Mouse (Mus musculus) G1E (cell line): ENCODE results near the gene Ehd4. TPM values are rescaled to one million over a fixed set of nuclear protein-coding genes. Genes with fewer than 3 reads are reported as not detected.

Experiments used
- ATAC-seq: 2 replicates; pipeline ENCODE4 v1.8.0; 2016; ENCODE audit warnings: mild to moderate bottlenecking; ENCODE audit not compliant: insufficient number of reproducible peaks, poor library complexity, low FRiP score, severe bottlenecking; ENCODE audit errors: extremely low read depth
- DNase-seq: peaks from one replicate; pipeline ENCODE4 v3.0.0; 2012; ENCODE audit warnings: low spot score
- H3K27me3 ChIP-seq: 2 replicates; pipeline ENCODE4 v1.6.1; 2012; ENCODE audit warnings: mild to moderate bottlenecking, low read length, inconsistent platforms; ENCODE audit not compliant: insufficient read depth
- H3K36me3 ChIP-seq: replicated peaks from 2 replicates; pipeline ENCODE3; 2012; ENCODE audit warnings: mild to moderate bottlenecking, inconsistent platforms
- H3K4me1 ChIP-seq: 2 replicates; pipeline ENCODE4 v1.6.1; 2012; ENCODE audit warnings: low read depth, low read length, inconsistent platforms, mixed read lengths; ENCODE audit not compliant: insufficient read depth
- H3K4me3 ChIP-seq: 2 replicates; pipeline ENCODE4 v1.5.1; 2012; ENCODE audit warnings: low read depth, mild to moderate bottlenecking, inconsistent platforms, low read length, moderate library complexity, mixed read lengths
- H3K9me3 ChIP-seq: replicated peaks from 2 replicates; pipeline ENCODE4 v1.6.1; 2012; ENCODE audit warnings: inconsistent platforms
- CTCF ChIP-seq: IDR thresholded peaks from 2 replicates; pipeline ENCODE4 v1.5.1; 2012; ENCODE audit warnings: low read depth, low read length, inconsistent platforms, mixed read lengths
- GATA1 ChIP-seq: IDR thresholded peaks from 2 replicates; pipeline ENCODE4 v1.6.1; 2012; ENCODE audit warnings: borderline replicate concordance, low read length, inconsistent platforms, mixed read lengths
- GATA2 ChIP-seq: IDR thresholded peaks from 2 replicates; pipeline ENCODE4 v1.6.1; 2012; ENCODE audit warnings: low read depth, low read length, inconsistent platforms, borderline replicate concordance
- POLR2AphosphoS5 ChIP-seq: IDR thresholded peaks from 2 replicates; pipeline ENCODE4 v1.6.1; 2012; ENCODE audit warnings: low read depth, low read length, inconsistent platforms; ENCODE audit not compliant: insufficient replicate concordance
- TAL1 ChIP-seq: conservative IDR thresholded peaks from 2 replicates; pipeline ENCODE4 v1.6.1; 2012; ENCODE audit warnings: low read depth, low read length, inconsistent platforms, mixed read lengths
- polyA plus RNA-seq: library from polyadenylated mRNA; stranded (reverse); fragments of >175 nt; gene quantifications from 2 replicates; pipeline ENCODE4 v1.2.3, GENCODE M21; 2012
- total RNA-seq, 2 experiments: library from RNA; stranded (forward) in 1 of 2; stranded (reverse) in 1 of 2; fragments of 200-1000 nt in 1 of 2; fragments of >200 nt in 1 of 2; fragmentation: Nextera tagmentation in 1 of 2; gene quantifications; 2 replicates each; pipeline ENCODE4 v1.2.3; 2014 to 2017

The Ehd4 gene
- total and polyA plus RNA-seq, 3 experiments, result 10.8 to 30.3 (median 11.0) TPM

DNA sequence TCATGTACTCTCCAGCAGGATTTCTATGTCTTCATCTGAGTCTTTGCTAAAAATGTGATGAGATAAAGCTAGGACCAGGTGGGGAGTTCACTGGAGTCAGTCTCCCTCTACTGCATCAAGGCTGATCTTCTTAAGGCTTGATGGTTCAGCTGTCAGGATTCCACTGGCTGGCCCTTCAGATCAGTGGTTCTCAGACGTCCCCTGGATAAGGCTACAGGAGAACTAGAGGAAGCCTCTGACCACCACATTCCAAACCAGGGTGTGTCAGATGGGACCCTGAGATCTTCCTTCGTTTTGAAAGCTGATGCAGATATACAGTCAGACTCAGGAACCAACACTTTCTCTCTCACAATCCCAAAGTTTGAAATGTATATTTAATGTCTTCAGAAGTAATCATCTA is 7.0 kb downstream of the Ehd4 start:
- ATAC-seq (no peak), DNase-seq (no peak)
- Histone ChIP-seq H3K4me1 (no peaks in the 10 kb centered on the region; the same call in 1 of the 2 replicates), H3K4me3 (no peak overlapping the region), H3K9me3 (no peaks in the 10 kb centered on the region), H3K36me3 (peaks cover 40% of the 10 kb centered on the region), H3K27me3 (no peaks in the 10 kb centered on the region)
- TF ChIP-seq POLR2AphosphoS5 (no peak), GATA2 (no peak), GATA1 (no peak), CTCF (no peak), TAL1 (no peak)

DNA sequence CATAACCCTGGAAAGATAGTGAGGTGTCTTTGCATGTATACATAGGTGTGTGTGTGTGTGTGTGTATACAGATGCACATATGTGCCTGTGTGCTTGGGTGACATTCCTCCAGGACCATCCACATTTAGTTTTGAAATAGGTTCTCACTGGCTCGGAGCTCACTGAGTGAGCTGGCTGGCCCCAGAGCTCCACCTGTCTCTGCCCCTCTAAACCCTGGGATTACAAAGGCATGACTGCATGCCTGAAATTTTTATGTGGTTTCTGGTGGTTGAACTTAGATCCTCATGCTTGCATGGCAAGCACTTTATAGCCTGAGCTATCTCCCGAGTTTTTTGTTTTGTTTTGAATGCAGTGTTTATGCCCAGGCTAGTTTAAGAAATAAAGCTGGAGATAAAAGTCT is 7.9 kb downstream of the Ehd4 start:
- no peak overlapping the region for H3K4me3 ChIP-seq
- no peaks in the 10 kb centered on the region for H3K27me3 ChIP-seq
- no peaks in the 10 kb centered on the region for H3K9me3 ChIP-seq
- ATAC-seq (no peak), DNase-seq (no peak)
- TF ChIP-seq GATA2 (no peak), POLR2AphosphoS5 (no peak), CTCF (no peak), GATA1 (no peak), TAL1 (no peak)
- no peaks in the 10 kb centered on the region for H3K4me1 ChIP-seq
- H3K36me3 ChIP-seq, result peaks cover 37% of the 10 kb centered on the region

- H3K4me1 ChIP-seq, result no peaks in the 10 kb centered on the region
- TF ChIP-seq GATA2 (no peak), GATA1 (no peak), POLR2AphosphoS5 (no peak), TAL1 (no peak), CTCF (no peak)
- no peak overlapping the region for H3K4me3 ChIP-seq
- H3K27me3 ChIP-seq, result no peaks in the 10 kb centered on the region
- H3K36me3 ChIP-seq, result peaks cover 34% of the 10 kb centered on the region
- no peak for DNase-seq
- no peaks in the 10 kb centered on the region for H3K9me3 ChIP-seq
- ATAC-seq, result no peak
These were observed 10.0 kb downstream of the Ehd4 start for GRCm38 (mm10) chr2:120144390-120144789.

DNA sequence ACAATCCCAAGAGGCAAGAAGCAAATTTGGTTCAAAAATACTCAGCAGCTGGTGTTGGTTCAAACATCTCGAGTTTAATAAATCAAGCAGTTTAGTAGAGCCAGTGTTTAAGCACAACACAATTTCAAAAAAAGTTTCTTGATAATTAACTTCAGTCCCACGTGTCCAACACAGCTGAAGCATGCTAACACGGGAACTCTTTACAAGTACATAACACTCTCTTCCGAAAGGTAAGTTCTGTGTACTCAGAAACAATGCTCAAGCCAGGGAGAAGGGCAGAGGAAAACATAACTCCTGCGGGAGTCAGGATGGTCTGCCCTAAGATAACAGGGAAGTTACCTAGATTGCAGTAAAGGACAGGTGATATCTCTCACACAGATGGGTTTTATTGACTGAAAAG is 12.1 kb downstream of the Ehd4 start:
- no peaks in the 10 kb centered on the region for H3K27me3 ChIP-seq
- DNase-seq, result no peak
- H3K9me3 ChIP-seq, result no peaks in the 10 kb centered on the region
- no peak for ATAC-seq
- peaks cover 30% of the 10 kb centered on the region for H3K36me3 ChIP-seq
- no peaks in the 10 kb centered on the region for H3K4me1 ChIP-seq
- TF ChIP-seq CTCF, result no peak
- TF ChIP-seq GATA1, result no peak
- no peak for TF ChIP-seq TAL1
- no peak for TF ChIP-seq POLR2AphosphoS5
- no peak for TF ChIP-seq GATA2
- H3K4me3 ChIP-seq, result no peak overlapping the region

DNA sequence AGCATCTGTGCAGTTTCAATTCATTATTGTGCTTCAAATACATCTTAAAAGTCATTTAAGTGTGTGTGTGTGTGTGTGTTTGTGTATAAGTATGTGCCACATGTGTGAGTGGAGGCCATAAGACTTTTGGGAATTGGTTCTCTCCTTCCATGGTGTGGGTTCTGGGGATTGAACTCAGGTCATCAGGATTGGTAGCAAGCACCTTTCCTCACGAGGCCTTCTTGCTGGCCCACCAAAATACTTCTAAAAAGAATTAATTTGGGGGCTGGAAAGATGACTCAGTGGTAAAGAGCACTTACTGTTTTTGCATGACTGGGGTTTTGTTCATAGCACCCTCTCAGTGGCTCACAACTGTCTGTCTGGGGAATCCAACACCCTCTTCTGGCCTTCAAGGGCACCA is 12.7 kb downstream of the Ehd4 start:
- DNase-seq (no peak), ATAC-seq (no peak)
- H3K9me3 ChIP-seq, result no peaks in the 10 kb centered on the region
- H3K36me3 ChIP-seq, result peaks cover 29% of the 10 kb centered on the region
- no peaks in the 10 kb centered on the region for H3K4me1 ChIP-seq
- no peak overlapping the region for H3K4me3 ChIP-seq
- no peaks in the 10 kb centered on the region for H3K27me3 ChIP-seq
- TF ChIP-seq GATA1 (no peak), GATA2 (no peak), TAL1 (no peak), CTCF (no peak), POLR2AphosphoS5 (no peak)

- Histone ChIP-seq H3K36me3 (peaks cover 35% of the 10 kb centered on the region), H3K4me3 (no peak overlapping the region), H3K4me1 (no peaks in the 10 kb centered on the region), H3K9me3 (no peaks in the 10 kb centered on the region), H3K27me3 (no peaks in the 10 kb centered on the region)
- no peak for ATAC-seq
- TF ChIP-seq GATA2 (no peak), POLR2AphosphoS5 (no peak), GATA1 (no peak), TAL1 (no peak), CTCF (no peak)
- no peak for DNase-seq
These were observed 14.1 kb downstream of the Ehd4 start for GRCm38 (mm10) chr2:120140326-120140725.

DNA sequence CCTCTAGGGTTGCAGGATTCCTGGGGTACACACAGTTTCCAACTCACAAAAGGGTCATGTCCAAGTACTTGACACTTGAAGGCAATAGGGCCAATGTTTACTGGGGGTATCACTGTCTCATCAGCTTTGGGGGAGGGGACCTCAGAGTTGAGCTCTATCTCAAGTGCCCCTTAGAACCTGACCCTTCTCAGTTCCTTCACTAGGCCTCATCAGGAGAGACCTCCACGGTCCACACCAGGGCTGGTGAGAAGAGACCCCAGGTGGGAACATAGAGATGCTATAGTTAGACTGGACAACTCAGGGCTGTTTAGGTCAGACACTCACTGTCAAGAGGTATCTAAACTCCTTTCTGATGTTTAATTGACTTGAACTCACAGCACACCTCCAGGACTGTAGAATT is 15.3 kb downstream of the Ehd4 start:
- H3K36me3 ChIP-seq, result peaks cover 41% of the 10 kb centered on the region
- no peak for DNase-seq
- H3K9me3 ChIP-seq, result no peaks in the 10 kb centered on the region
- no peak overlapping the region for H3K4me3 ChIP-seq
- peaks cover 8% of the 10 kb centered on the region for H3K4me1 ChIP-seq
- H3K27me3 ChIP-seq, result no peaks in the 10 kb centered on the region
- no peak for TF ChIP-seq CTCF
- TF ChIP-seq POLR2AphosphoS5, result no peak
- no peak for ATAC-seq
